Mouse (Mus musculus) left cerebral cortex, adult 18-20 months (tissue): ENCODE measurements around the gene Map7d1. TPM values are rescaled to one million over a fixed set of nuclear protein-coding genes. Genes with fewer than 3 reads are reported as not detected.
A peak's percentile ranks its signal among the peaks of the same experiment; 100 is the strongest.

Experiments used
- DNase-seq, 2 experiments: peaks; one replicate each; pipeline ENCODE4 v3.0.0; 2021 to 2022; ENCODE audit warnings: low spot score in 2 of 2, mixed read lengths in 1 of 2
- long read RNA-seq, 2 experiments: library from polyadenylated mRNA; stranded (forward); transcript quantifications; one replicate each; pipeline ENCODE4 v2.0.0; 2021
- total RNA-seq, 2 experiments: library from RNA; stranded (reverse); gene quantifications; 2 replicates each; pipeline ENCODE4 v1.2.3; 2021

Map7d1 gene
- 100 to 1,000 TPM; 251 to 254 TPM for total RNA-seq
- long read RNA-seq, experiment 1, transcript Map7d1-201 (17 exons, 3,351 nt), result minor isoform, 56 of 513 reads
- long read RNA-seq, experiment 1, transcript Map7d1-203 (18 exons, 3,249 nt), result major isoform, 163 of 513 reads
- long read RNA-seq, experiment 1, transcript Map7d1-202 (17 exons, 3,195 nt), result minor isoform, 18 of 513 reads
- long read RNA-seq, experiment 1, partial matches to known transcripts, result 58 of 513 reads
- long read RNA-seq, experiment 1, other reads (novel, unspliced or antisense), result 218 of 513 reads
- long read RNA-seq, experiment 2, transcript Map7d1-203 (18 exons, 3,249 nt), result major isoform, 102 of 329 reads
- long read RNA-seq, experiment 2, transcript Map7d1-202 (17 exons, 3,195 nt), result minor isoform, 6 of 329 reads
- long read RNA-seq, experiment 2, transcript Map7d1-201 (17 exons, 3,351 nt), result minor isoform, 25 of 329 reads
- long read RNA-seq, experiment 2, partial matches to known transcripts, result 65 of 329 reads
- long read RNA-seq, experiment 2, other reads (novel, unspliced or antisense), result 129 of 329 reads

DNA sequence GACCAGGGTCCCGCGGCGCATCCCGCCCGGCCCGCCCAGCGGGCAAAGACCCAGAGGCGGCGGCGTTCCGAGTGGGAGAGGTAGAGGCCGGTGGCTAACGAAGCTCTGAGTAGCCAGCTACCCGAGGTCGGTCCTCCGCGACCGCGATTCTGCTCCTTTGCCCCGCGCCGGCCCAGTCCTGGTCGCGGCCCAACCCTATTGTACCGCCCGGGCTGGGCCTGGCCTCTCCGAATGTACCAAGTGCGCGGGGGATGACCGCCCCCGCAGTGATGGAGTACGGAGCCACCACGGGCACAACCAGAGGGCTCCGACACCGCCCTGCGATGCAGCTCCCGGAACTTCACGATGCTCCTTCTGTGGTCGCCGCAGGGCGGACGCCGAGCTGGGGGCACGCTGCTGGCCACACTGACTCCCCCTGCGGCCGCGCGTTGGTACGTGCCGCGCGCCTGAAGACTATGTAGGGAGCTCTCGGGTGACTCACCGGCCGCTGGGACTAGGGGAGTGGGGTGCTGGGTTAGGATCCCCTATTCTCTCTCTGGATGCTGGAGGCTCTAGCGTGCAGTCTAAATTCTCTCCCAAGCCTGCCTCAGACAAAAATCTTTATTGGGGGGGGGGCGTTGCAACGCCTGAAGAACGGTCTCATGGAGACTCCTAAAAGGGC lies at the start of gene Map7d1:
Map7d1 (minus strand) TSS at position 213 of the 661 bp plus-strand sequence.
- peak; percentile 80 to 85 for DNase-seq

DNA sequence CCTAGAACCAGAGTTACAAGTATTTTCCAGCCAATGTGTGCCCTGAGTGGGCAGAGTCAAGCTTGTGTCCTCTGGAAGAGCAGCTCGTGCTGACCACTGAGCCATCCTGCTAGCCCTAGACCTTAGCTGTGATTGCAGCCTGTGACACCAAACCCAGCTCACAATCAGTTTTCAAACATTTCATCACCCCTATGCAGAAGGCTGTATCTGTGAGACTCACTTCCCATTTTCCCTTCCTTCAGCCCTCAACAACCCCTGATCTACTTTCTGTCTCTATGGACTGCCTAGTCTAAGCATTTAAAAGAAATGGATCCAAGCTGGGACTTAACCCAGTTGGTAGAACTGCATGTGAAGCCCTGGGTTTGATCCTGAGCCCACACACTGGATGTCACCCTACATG lies 49.3 kb upstream of the Map7d1 start:
- no peak for DNase-seq

DNA sequence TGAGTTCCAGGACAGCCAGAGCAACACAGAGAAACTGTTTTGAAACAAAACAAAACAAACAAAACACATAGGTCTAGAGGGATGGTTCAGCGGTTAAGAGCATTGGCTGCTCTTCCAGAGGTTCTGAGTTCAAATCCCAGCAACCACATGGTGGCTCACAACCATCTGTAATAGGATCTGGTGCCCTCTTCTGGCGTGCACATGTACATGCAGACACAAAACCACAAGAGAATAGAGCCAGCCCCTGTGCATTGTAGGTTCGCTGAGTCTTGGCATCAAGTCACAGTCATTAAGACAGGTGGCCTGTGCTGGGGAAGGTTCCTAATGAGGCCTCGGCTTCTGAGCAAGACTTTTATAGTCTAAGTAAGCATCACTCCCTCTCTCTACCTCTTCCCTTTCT lies 47.7 kb upstream of the Map7d1 start:
- DNase-seq, result no peak

DNA sequence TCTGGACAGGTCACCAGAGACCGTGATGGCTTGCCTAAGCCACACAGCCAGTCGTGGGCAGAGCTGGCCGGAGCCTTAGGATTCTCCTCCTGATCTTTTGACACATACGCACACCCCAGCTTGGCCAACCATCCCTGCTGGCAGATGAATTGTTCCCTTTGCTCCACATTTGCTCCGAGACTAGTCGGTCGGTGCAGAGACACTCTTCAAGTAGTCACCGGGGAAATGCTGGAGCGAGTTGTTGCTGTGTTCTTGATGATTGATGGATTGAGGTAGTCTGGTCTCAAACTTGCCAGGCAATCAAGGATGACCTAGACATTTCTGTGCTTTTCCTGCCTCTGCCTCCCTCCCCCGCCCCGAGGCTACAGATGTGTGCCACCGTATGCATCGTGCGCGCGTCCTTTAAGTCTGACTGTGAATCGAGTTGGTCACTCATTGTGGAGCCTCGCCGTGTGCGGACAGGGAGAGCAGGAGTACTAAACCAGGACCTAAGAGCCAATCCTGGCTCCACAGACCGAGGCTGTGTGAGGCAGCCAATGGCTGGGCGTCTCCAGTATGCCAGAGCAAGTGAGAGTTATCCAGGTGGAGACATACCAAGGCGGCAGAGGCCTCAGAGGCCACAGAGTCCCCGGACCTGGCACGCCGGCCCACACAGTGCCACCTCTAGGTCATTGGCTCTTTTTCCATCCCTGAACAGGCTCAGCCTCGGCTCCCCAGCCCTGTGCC lies 45.6 kb upstream of the Map7d1 start:
- no peak for DNase-seq

DNA sequence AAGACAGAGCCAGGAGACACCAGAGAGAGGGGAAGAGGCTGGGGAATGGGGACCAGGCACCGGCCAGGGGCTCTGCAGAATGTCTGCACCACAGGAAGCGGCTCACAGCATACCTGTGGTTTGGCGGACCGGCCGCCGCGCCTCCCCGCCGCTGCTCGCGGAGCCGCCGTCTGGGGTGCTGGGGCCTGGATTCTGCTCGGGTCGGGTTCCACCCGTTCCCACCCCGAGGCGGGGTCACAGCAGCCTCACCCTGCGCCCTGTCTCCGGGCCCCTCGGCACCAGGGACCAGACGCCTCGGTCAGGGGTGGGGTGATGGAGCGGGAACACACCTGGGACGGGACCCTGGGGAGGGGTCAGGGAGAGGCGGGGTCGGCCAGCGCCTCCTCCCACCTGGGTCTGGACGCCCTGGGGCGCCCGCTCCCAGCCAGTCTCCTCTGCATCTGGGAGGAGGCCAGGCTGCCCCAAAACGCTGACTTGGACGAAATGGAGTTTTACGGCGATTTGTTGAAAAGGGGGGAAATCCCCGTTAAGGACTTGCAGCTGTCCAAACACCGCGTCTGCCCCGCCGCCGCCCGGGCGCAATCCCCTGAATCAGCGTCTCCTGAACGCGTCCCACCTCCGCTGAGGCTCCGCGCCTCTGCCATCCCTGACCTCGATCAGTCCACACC lies 44.9 kb upstream of the Map7d1 start:
- no peak for DNase-seq

DNA sequence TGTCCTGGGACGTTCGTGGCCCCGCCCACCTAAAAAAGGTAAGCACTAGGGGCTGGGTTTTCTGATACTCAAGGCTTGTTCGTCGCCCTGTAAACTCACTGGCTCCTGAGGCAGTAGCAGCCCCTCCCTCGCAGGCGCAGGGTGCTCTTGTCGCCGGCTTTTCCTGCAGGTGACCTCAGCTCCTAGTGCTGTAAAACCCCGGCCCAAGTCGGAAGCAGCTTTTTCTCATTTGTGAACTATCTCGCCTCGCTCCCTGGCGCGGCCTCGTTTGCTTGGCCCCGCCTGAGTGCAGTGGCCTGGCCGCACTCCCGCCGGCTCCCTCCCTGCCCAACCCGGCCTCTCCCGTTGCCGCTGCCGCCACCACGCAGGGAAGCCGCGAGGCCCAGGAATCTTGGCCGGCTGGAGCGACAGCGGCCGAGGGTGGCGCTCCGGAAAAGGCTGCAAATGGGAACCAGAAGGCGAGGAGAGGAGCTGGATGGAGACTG lies 40.5 kb upstream of the Map7d1 start:
- DNase-seq, result peak; percentile 39 to 65

DNA sequence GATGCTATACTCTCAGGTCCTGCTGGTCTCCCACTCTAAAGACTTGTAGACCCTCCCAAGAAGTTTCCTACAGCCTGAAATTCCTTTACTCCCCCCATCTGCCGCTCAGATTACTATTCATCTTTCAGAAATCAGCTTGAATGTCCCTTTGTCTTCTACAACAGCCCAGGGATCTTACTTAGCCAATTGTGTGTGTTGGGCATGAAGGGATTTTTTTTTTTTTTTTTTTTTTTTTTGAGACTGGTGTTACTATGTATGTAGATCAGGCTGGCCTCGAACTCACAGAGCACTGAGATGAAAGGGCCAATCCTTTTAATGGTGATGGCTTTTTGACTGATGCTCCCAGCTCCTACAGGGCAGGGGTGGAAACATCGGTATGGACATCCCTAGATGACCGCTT lies 39.8 kb upstream of the Map7d1 start:
- DNase-seq, result no peak

DNA sequence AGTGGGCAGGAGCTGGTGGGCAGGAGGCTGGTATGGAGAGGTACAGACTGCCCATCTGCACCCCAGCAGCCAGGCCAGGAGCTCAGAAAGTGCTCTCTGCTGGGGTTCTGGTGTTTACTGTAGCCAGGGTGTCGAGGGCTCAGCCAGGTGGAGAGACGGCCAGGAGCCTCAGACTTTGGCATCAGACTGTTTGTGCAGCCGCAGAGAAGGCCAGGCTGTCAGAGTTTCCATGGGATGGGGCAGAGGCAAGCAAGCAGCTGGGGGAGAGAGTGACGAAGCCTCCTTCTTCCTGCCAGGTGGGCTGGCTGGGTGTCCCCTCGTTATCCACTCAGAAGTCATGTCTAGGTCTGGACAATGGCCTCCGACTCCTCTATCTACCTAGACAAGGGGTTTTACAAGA lies 39.0 kb upstream of the Map7d1 start:
- DNase-seq, result no peak

DNA sequence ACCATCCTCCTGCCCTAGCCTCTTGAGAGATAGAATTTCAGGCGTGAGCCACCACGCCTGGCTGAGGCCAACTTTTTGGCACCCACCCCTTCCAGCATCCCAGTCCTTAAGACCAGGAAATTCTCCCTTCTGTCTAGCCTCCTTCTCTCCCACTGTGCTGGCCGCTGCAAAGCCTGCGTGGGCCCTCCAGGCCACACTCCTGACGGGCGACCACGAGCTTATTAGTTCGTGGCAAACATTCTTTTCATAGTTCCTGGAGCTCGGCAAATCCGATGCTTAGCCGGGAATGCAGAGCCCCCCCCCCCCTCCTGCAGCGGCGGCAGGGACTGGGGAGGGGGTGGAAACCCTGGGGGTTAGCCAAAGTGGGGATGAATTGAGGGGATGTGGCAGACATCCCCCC lies 35.1 kb upstream of the Map7d1 start:
- no peak for DNase-seq

DNA sequence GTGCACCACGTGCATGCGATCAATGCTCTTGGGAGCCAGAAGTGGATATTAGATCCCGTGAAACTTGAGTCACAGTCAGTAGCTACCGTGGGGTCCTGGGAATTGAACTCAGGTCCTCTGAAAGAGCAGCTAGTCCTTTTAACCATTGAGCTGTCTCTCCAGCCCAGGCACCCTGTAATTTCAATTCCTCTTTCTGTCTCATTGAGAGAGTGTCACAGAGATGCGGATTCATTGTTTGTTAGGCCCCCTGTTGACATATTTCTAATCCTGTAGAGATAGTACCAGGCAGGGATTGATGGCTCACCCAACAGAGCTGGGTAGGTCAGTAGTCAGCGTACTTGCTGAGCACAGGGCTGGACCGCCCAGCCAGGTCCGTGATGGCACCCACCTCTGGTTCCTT lies 34.2 kb upstream of the Map7d1 start:
- DNase-seq, result no peak

DNA sequence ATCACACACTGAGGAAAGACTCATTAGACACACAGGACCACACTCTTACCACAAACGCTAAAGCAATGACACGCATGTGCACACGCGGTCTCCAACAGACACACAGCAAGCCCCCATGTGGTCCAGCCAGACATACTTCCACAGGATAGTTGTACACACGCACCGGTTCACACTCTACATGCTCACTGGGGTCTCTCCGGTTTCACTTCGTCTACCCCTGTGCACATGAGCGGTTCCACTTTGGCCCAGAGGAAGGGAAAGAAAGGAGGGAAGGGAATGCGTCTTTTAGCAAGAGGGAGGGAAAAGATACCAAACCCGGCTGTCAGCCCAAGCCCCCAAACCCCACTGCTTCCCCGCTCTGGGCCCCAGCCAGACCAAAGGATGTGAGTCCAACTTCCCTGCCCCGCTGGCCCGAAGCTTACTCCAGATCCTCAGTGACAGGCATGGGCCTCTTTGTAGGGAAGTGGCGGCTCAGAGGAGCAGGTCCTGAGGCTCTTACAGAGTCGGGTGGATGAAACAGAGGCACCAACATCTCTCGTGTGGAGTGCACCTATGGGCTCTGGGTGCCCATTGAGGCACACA lies 32.0 kb upstream of the Map7d1 start:
- no peak for DNase-seq

DNA sequence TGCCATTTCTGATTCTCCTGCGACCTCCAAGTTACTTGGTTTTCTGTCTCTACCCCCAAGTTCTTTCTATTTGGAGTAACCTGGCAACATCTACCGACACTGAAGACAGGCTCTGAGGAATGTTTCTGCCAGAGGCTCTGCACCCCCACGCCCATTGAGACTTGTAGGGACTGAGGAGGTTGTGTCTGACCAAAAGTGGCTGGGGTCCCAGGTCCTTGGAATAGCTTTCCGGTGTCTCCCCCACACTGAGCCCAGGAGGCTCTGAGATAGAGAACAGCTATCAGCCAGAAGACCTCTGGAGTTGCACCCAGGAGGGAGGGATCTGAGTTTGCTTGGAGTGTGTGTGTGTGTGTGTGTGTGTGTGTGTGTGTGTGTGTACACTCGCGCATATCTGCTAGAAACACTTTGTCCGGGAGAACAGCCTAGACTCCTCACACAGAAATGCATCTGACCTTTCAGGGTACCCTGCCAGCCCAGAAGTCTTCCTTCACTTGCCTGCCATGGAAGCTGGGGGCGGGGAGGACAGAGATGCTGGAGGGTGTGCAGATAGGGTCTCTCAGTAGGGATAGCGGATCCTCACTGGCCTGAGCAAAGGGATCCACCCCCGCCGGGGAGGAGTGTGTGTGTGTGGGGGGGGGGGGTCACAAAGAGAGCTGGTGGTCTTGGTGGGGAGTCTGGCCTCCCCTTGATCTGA lies 31.3 kb upstream of the Map7d1 start:
- no peak for DNase-seq

DNA sequence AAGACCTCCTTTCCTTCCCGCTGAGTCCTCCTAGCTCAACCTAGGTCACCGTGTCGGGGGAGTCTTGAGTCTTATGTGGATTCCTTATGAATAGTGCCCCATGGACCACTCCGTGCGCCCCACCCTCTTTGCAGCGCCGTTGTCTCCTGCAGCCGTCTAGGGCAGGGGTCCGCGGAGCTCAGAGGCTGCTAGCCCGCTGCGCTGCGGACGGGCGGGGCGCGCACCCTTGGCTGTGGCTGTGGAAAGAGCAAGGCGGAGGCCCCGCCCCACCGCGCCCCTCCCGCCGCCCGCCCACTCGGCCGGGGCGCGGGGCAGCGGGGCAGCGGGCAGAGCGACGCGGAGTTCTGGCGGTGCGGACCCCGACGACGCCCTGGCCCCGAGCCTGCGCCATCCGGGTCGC lies 30.3 kb upstream of the Map7d1 start, which contains the start of gene Col8a2:
Col8a2 (plus strand) TSS at position 302 of the 400 bp plus-strand sequence.
- no peak for DNase-seq

DNA sequence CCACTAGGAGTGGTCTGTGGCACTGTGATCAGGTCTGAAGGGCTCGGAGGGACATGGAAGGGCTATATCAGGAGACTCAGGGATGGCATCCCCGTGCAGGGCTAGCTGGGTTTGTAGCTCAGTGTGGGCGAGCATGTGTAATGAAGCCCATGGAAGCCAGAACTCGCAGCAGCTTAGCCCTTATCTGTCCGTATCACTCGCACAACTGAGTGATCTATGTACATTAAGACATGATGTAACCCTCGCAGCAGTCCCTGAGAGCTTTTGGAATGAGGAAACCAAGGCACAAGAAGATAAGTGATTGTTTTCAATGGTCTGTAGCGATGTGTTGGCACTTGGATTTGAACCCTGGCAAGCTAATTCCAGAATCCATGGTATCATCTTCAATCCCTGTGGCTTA lies 27.4 kb upstream of the Map7d1 start:
- no peak for DNase-seq

DNA sequence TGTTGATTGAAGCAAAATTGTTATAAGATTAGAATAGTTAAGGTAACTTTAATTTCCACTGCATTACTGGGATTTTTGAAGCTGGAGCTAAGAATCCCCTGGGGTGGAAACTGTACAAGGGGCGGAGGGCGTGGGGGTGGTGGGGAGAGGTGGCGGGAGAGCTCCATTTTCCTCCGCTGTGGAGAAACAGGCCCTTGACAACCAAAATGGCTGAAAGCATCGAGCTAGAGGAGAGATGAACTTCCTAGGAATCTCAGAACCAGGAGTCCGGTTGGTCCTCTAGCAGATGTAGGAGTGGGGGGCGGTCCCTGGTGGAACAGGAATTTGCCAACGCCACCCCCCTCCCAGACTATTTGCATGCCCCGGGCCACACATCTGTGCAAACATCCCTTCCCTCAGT lies 25.6 kb upstream of the Map7d1 start:
- no peak for DNase-seq

DNA sequence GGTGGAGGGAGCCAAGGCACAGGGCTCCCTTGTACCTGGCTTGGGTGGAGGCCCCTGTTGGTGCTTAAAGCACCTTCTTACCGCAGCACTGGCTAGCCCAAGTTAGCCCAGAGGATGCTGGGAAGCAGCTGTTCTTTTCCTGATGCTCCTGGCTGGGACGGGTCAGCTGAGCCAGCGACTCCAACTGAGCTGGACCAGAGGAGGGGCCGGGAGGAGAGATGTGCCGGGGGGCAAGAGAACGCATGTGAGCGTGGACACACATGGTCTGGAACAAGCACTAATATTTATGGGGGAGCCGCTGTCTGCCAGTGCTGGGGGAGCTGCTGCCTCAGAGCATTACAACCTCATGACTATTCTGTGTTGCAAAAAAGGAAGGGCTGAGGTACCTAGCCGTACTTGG lies 22.8 kb upstream of the Map7d1 start:
- DNase-seq, result no peak

DNA sequence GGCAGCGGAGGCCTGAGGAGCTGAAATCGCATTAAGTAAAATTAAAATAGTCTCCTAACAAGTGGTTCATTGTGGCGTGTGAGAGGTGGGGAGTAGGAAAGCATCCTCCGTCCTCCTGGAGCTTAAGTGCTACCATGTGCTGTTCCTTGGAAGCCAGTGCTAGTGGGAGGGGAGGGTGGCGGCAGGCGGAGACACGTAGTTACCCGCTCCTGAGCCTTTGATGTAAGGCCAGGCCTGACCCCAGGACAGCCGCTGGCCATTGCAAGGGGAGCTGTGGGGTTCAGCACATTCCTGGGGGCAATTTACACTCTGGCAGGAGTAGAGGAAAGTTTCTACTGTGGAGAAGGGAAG lies 22.4 kb upstream of the Map7d1 start:
- DNase-seq, result no peak

DNA sequence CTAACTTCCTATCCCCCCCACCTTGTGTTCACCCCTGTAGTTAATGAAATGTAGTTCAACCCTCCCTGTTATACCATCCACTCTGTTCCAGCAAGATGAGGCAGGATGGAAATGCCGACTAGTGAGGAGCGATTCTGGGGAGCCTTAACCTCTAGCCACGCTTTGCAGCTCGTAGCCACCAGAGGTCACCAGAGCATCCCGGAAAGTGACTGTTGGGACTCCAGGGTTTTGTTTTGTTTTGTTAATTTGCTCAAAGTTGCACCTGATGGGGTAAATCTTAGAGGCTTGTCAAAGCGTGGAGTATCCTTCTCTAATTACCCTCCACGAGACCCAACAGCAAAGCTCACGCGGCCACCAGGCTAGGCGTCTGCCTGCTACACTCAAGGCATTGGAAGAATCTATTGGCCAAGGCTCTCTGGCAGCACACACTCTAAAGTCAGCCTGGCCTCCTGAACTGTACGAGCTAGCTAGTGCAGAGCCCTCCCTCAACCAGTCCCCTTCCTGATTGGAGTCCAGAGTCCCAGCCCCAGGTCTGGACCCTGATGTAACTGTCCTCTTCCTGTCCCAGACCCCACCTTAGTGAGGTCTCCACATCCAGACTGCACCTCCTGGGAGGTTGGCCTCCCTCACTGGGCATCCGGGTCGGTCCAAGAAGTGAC lies 21.9 kb upstream of the Map7d1 start:
- no peak for DNase-seq

DNA sequence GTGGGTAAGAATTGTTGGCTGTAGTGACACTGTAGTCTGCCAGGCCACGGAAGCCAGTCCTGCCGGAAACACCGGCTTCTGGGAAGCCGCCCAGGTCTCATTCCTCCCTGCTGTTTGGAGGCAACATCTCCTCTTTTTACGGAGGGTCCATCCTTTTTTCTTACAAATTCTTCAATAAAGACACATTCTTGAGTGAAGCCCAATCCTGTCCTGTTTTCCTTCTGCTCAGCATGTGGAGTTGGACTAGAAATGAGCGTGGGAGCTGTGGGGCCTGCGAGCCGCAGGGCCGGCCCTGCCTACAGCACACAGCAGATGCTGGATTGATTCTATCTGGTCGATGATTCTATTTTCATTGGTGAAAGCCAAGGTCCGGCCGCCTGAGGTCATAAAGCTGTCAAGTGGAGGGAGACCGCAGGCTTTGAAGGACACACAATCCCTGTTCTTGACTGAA lies 19.6 kb upstream of the Map7d1 start:
- no peak for DNase-seq

DNA sequence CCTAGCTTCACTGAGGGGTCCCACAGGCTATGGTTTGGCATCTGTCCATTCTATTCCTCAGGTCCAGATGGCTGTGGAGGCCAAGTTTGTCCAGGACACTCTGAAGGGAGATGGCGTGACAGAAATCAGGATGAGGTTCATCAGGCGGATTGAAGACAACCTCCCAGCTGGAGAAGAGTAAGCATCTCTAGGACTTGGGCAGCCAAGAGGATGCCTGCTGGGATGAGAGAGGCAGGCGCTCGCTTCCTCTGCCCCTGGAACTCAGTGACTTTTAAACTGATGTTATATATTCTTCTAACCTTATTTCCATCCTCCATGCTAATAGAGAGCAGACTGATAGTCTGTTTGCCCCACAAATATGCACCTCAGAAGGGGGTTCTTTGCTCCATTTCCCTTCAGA lies 18.9 kb upstream of the Map7d1 start:
- DNase-seq, result no peak
